Mouse (Mus musculus): ENCODE results near the gene Car9.

DNA sequence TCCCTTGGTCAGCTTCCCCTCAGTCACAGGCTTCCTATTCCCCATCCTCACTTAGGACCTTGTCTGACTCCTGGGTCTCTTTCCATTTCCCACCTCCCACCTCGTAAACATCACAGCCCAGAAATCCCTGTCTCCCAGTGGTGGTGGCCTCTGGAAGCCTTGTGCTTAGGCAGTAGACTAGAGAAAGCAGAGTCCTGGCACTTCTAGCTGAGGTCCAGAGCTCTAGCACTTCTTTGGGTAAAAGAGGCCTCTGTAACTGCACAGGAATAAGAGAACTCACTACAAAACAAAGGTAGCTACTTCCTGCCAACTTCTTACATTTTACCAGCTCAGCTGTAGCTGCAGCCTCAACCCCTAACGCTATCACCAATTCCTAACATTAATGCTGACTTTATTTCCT, 54.2 kb downstream of the Car9 start:
- TF ChIP-seq POLR2A (IDR thresholded peaks at IDR 0.05; ENCODE audit: control insufficient read depth, extremely low read depth, insufficient read depth, low read length, poor library complexity) (no peak), CTCF (IDR thresholded peaks at IDR 0.05; ENCODE audit: borderline replicate concordance, control insufficient read depth, extremely low read depth, insufficient read depth, low read length, poor library complexity) (no peak)

Measured in thymus, adult 2 months (tissue).